Mouse (Mus musculus): Measurements from ENCODE around the gene Fuz.

DNA sequence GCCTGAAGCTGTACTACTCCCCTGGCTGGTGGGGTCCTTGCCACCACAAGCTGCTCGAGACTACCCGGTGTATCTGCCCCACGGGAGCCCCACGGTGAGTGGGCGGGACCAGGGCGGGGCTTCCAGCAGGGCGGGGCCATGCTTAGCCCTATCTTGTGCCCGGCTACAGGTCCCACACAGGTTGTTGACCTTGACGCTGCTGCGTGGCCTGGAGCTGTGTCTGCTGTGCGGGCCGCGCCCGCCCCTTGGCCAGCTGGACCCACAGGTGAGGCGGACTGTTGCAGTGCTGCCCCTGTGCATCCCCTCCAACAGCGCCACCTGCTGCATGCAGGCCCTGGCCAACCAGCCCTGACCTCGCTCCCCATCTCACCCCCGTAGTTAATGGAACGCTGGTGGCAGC lies 2.7 kb downstream of the Fuz start:
- TF ChIP-seq TAL1 (IDR thresholded peaks at IDR 0.05; ENCODE audit: low read length) (no peak), GATA1 (IDR thresholded peaks at IDR 0.05; ENCODE audit: low read length) (no peak)
